ENCODE assay signal across 20 mouse cellular contexts in the genomic region with DNA sequence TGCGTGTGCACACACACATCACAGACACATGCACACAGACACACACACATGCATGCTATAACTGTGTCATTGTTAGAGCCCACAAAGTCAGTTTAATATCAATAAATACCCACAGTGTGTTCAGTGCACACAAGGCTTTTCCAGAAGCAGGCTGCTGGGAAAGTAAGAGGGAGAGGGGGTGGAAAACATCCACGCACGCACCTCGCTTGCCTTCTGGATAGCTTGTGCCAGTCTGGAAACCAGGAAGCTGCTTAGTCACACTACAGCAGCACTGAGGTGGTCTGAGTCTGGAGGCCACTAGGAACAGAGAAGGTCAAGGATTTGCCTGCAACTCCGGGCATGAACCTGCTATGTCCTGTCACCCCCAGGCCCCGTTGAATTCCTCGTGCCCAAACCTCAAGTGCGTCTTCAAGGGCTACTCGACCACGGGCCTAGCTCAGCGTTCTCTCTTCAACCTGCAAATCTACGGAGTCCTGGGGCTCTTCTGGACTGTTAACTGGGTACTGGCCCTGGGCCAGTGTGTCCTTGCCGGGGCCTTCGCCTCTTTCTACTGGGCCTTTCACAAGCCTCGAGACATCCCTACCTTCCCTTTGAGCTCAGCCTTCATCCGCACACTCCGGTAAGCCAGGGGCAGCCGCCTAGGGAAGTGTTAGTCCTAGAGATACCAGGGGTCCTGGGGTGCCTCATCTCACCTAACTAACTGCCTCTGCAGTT. TPM values are rescaled to one million over a fixed set of nuclear protein-coding genes. Genes with fewer than 3 reads are reported as not detected.
DNase-seq lines count a peak whose midpoint lies in the region; TF ChIP-seq lines count a peak whose summit lies in the region.
"Had no signal": no experiment of that assay in that cellular context is flagged by ENCODE, and none has a peak within 500 bp of the region (broad histone marks: within the 10 kb centered on the region; RNA-seq: fewer than 3 reads in every experiment).

No protein-coding gene starts in this region.

- H3K4me3 ChIP-seq in left cerebral cortex, adult 2 months = no peak overlapping the region
- H3K4me3 ChIP-seq: embryonic facial prominence, embryonic 10.5 days; erythroblast, embryonic 14.5 days; hindbrain, embryonic 15.5 days; neural tube, embryonic 13.5 days had no signal

- DNase-seq in adrenal gland, postnatal 10 days = peak; percentile 41
- DNase-seq in adrenal gland, adult 8-10 months = no peak
- peak in 1 of 2 experiments; percentile 33 for DNase-seq in left cerebral cortex, adult 2 months (ENCODE audit: extremely low spot score in 1 of 2, low spot score in 2 of 2)
- DNase-seq in left cerebral cortex, postnatal 10 days (ENCODE audit: extremely low spot score in 1 of 2, low spot score in 2 of 2) = no peak
- peak; percentile 53 to 57 for DNase-seq in right cerebral cortex, adult 2 months (ENCODE audit: low spot score in 2 of 2)
- DNase-seq in right cerebral cortex, postnatal 10 days (ENCODE audit: low spot score in 2 of 2) = no peak
- peak; percentile 29 to 36 for DNase-seq in right cerebral cortex, postnatal 36 days (ENCODE audit: low spot score in 2 of 2)
- DNase-seq in natural killer cell, adult 2 months (ENCODE audit: low spot score in 2 of 2) = no peak
- DNase-seq: cerebellum, adult 18-20 months; gastrocnemius, postnatal 25 days; heart, postnatal 14 days; liver; liver, postnatal 0 days; thymus, adult 2 months had no signal

- intact Hi-C loops in left cerebral cortex, adult 2 months (cut with DNase I) = no loop called here
- intact Hi-C loops in left cerebral cortex, postnatal 10 days (cut with DNase I) = no loop called here

- peak overlapping the region; percentile 50; the same call in 1 of the 2 replicates for H3K27ac ChIP-seq in left cerebral cortex, adult 2 months
- H3K27ac ChIP-seq: embryonic facial prominence, embryonic 10.5 days; hindbrain, embryonic 15.5 days; kidney, postnatal 0 days; neural tube, embryonic 13.5 days had no signal

- no peak for TF ChIP-seq CTCF in left cerebral cortex, adult 2 months (IDR thresholded peaks at IDR 0.05)

RNA-seq across cellular contexts. Expression of gene Neu1, which starts 3.6 kb away (rescaled TPM):
- total RNA-seq in adrenal gland, postnatal 10 days (2021) = 10 to 100 TPM; 18.6 to 24.2 TPM
- 10 to 100 TPM; 27.3 to 39.4 (median 28.1) TPM for total RNA-seq in adrenal gland, adult 8-10 months (2022)
- 10 to 100 TPM; 41.6 to 47.3 TPM for total RNA-seq in left cerebral cortex, adult 2 months (2021)
- 10 to 100 TPM; 23.8 to 27.3 TPM for total RNA-seq in left cerebral cortex, postnatal 10 days (2021)

RNA-seq across cellular contexts. Expression of gene Slc44a4, which starts 13.2 kb away (rescaled TPM):
- 1 to 10 TPM in 1 of 2 experiments, under 1 TPM in 1; 1.00 to 1.2 TPM for total RNA-seq in adrenal gland, postnatal 10 days (2021)
- 1 to 10 TPM in 2 of 4 experiments, under 1 TPM in 2; 0.73 to 1.8 (median 1.1) TPM for total RNA-seq in adrenal gland, adult 8-10 months (2022)
- total RNA-seq in left cerebral cortex, adult 2 months (2021) = under 1 TPM; 0.45 to 0.79 TPM
- under 1 TPM; 0.14 to 0.30 TPM for total RNA-seq in left cerebral cortex, postnatal 10 days (2021)
- total RNA-seq: gastrocnemius, postnatal 25 days; monocyte, adult 5-6 weeks had no signal

RNA-seq across cellular contexts. Expression of gene Ehmt2, which starts 29.2 kb away (rescaled TPM):
- 100 to 1,000 TPM; 113 to 137 TPM for total RNA-seq in adrenal gland, postnatal 10 days (2021)
- total RNA-seq in adrenal gland, adult 8-10 months (2022) = 100 to 1,000 TPM; 148 to 179 (median 173) TPM
- 100 to 1,000 TPM; 175 to 184 TPM for total RNA-seq in left cerebral cortex, adult 2 months (2021)
- total RNA-seq in left cerebral cortex, postnatal 10 days (2021) = 100 to 1,000 TPM; 174 to 181 TPM

RNA-seq across cellular contexts. Expression of gene C2, which starts 29.4 kb away (rescaled TPM):
- 10 to 100 TPM; 41.1 TPM for total RNA-seq in adrenal gland, postnatal 10 days (2021)
- 100 to 1,000 TPM in 3 of 4 experiments, 10 to 100 TPM in 1; 86.8 to 164 (median 129) TPM for total RNA-seq in adrenal gland, adult 8-10 months (2022)
- total RNA-seq in left cerebral cortex, adult 2 months (2021) = 1 to 10 TPM; 2.1 to 2.2 TPM
- total RNA-seq in left cerebral cortex, postnatal 10 days (2021) = 1 to 10 TPM; 2.1 to 2.9 TPM
- total RNA-seq: monocyte, adult 5-6 weeks had no signal

RNA-seq across cellular contexts. Expression of gene Hspa1b, which starts 31.6 kb away (rescaled TPM):
- total RNA-seq in adrenal gland, postnatal 10 days (2021) = 10 to 100 TPM; 16.4 to 32.9 TPM
- total RNA-seq in adrenal gland, adult 8-10 months (2022) = 100 to 1,000 TPM in 1 of 4 experiments, 10 to 100 TPM in 3; 24.5 to 115 (median 36.0) TPM
- total RNA-seq in left cerebral cortex, adult 2 months (2021) = 10 to 100 TPM; 18.8 to 22.1 TPM
- 1 to 10 TPM; 1.2 to 2.0 TPM for total RNA-seq in left cerebral cortex, postnatal 10 days (2021)

Comparison
In these comparisons a context has a peak if more than half of its experiments do, and no peak if none do; other contexts are left out.
1. DNase-seq: peak in adrenal gland, postnatal 10 days (single experiment), right cerebral cortex, adult 2 months (2 of 2) and right cerebral cortex, postnatal 36 days (2 of 2); none in adrenal gland, adult 8-10 months (single experiment), left cerebral cortex, postnatal 10 days (0 of 2), right cerebral cortex, postnatal 10 days (0 of 2) and natural killer cell, adult 2 months (0 of 2).